7 mouse cellular contexts compared by ENCODE assay signal in the genomic region with DNA sequence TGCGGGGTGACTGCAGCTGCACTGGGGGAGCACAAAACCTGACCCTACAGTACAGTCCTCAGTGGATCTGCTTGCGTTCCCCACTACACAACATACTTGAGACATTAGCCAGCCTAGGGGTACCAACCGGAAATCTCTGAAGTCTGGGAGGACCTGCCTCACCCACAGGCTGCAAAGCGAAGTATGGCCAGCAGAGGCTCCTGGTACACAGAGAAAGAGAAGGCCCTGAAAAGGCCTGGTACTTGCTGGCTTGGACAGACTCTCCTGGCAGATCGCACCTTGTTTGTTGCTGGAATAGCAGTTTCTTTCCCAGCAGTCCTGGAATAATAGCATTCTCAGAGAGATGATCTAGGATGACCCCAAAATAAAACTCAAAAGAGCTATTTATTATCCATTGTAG.
DNase-seq lines count a peak whose midpoint lies in the region.

No protein-coding gene starts in this region.

- DNase-seq in spleen, adult 18-20 months: peak; percentile 45 to 65
- no peak for DNase-seq in spleen, adult 12 weeks (ENCODE audit: low spot score)
- peak; percentile 83 for DNase-seq in adrenal gland, postnatal 10 days
- peak; percentile 42 to 66 for DNase-seq in frontal cortex, postnatal 10 days (ENCODE audit: low spot score in 2 of 2)
- peak; percentile 85 for DNase-seq in kidney, postnatal 10 days
- DNase-seq in lung, postnatal 14 days: peak; percentile 83
- DNase-seq in spleen, postnatal 14 days (ENCODE audit: low spot score in 2 of 2): peak; percentile 43 to 61
